Mouse (Mus musculus): ENCODE data around the gene Csf2. TPM values are rescaled to one million over a fixed set of nuclear protein-coding genes. Genes with fewer than 3 reads are reported as not detected.

Csf2 gene
- total RNA-seq, 1 experiment, result not detected

DNA sequence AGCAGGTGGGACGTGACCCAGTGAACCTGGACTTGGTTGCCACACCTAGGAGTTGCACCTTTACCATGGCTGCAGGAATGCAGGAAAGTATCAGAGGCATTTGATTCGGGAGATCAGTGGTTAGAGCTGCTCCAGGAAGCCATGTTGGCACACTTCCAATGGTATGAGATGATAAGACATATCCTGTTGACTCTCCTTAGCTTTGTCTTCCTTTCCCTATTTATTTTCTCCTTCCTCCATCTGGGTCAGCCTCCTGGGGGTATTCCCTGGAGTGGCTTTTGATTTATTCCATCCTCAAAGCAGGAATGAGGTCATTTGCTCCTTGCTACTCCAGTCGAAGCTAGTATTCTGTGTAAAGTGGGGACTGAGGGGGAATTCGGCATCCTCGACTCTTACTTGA lies 42.5 kb downstream of the Csf2 start:
- no peak overlapping the region for H3K4me3 ChIP-seq (ENCODE audit: insufficient read depth in 1 of 2, low read depth in 1 of 2, low read length in 2 of 2, poor library complexity in 1 of 2, severe bottlenecking in 1 of 2)
- H3K27ac ChIP-seq (ENCODE audit: insufficient read depth, low read depth, low read length, poor library complexity, severe bottlenecking), result no peak overlapping the region
- H3K9me3 ChIP-seq (ENCODE audit: control insufficient read depth, insufficient read depth, low read depth, low read length), result no peaks in the 10 kb centered on the region
- H3K36me3 ChIP-seq (ENCODE audit: control insufficient read depth, insufficient read depth, low read length, poor library complexity, severe bottlenecking), result no peaks in the 10 kb centered on the region
- in situ Hi-C loops (cut with MboI; ENCODE audit: low sequenced_read_pairs in 2 of 2, unreplicated experiment in 2 of 2), result no loop called here
- no peak overlapping the region for H3K9ac ChIP-seq (ENCODE audit: insufficient read depth, low read depth, low read length, poor library complexity, severe bottlenecking)
- DNase-seq (ENCODE audit: low read depth, low spot score), result no peak
- TF ChIP-seq ZNF384 (IDR thresholded peaks at IDR 0.05; ENCODE audit: low read depth, low read length) (no peak), ZC3H11A (IDR thresholded peaks at IDR 0.05; ENCODE audit: borderline replicate concordance, low read depth, low read length) (no peak), CHD2 (IDR thresholded peaks at IDR 0.05; ENCODE audit: low read depth, low read length) (no peak), HCFC1 (IDR thresholded peaks at IDR 0.05; ENCODE audit: borderline replicate concordance, insufficient read depth, low read length) (no peak), MAFK (IDR thresholded peaks at IDR 0.05; ENCODE audit: insufficient read depth, low read depth, low read length) (no peak)
- H3K4me1 ChIP-seq (ENCODE audit: control insufficient read depth in 2 of 2, insufficient read depth in 2 of 2, low read length in 2 of 2, poor library complexity in 1 of 2), result peaks cover 0 to 2% of the 10 kb centered on the region in 2 experiments; a peak in 1 of 4 replicates

GRCm38 (mm10) chr11:54205366-54205765 lies 44.1 kb downstream of the Csf2 start:
- H3K9me3 ChIP-seq (ENCODE audit: control insufficient read depth, insufficient read depth, low read depth, low read length), result no peaks in the 10 kb centered on the region
- in situ Hi-C loops (cut with MboI; ENCODE audit: low sequenced_read_pairs in 2 of 2, unreplicated experiment in 2 of 2), result no loop called here
- TF ChIP-seq CHD2 (IDR thresholded peaks at IDR 0.05; ENCODE audit: low read depth, low read length) (no peak), MAFK (IDR thresholded peaks at IDR 0.05; ENCODE audit: insufficient read depth, low read depth, low read length) (no peak), HCFC1 (IDR thresholded peaks at IDR 0.05; ENCODE audit: borderline replicate concordance, insufficient read depth, low read length) (no peak), ZNF384 (IDR thresholded peaks at IDR 0.05; ENCODE audit: low read depth, low read length) (no peak), ZC3H11A (IDR thresholded peaks at IDR 0.05; ENCODE audit: borderline replicate concordance, low read depth, low read length) (no peak)

GRCm38 (mm10) chr11:54204781-54205180 lies 44.7 kb downstream of the Csf2 start:
- H3K36me3 ChIP-seq (ENCODE audit: control insufficient read depth, insufficient read depth, low read length, poor library complexity, severe bottlenecking), result no peaks in the 10 kb centered on the region
- H3K4me3 ChIP-seq (ENCODE audit: insufficient read depth in 1 of 2, low read depth in 1 of 2, low read length in 2 of 2, poor library complexity in 1 of 2, severe bottlenecking in 1 of 2), result no peak overlapping the region
- no peak overlapping the region for H3K9ac ChIP-seq (ENCODE audit: insufficient read depth, low read depth, low read length, poor library complexity, severe bottlenecking)
- peaks cover 0 to 8% of the 10 kb centered on the region in 2 experiments; a peak in 2 of 4 replicates for H3K4me1 ChIP-seq (ENCODE audit: control insufficient read depth in 2 of 2, insufficient read depth in 2 of 2, low read length in 2 of 2, poor library complexity in 1 of 2)
- H3K27ac ChIP-seq (ENCODE audit: insufficient read depth, low read depth, low read length, poor library complexity, severe bottlenecking), result no peak overlapping the region
- no peak for DNase-seq (ENCODE audit: low read depth, low spot score)
- no peaks in the 10 kb centered on the region for H3K9me3 ChIP-seq (ENCODE audit: control insufficient read depth, insufficient read depth, low read depth, low read length)
- in situ Hi-C loops (cut with MboI; ENCODE audit: low sequenced_read_pairs in 2 of 2, unreplicated experiment in 2 of 2), result no loop called here
- TF ChIP-seq HCFC1 (IDR thresholded peaks at IDR 0.05; ENCODE audit: borderline replicate concordance, insufficient read depth, low read length) (no peak), ZC3H11A (IDR thresholded peaks at IDR 0.05; ENCODE audit: borderline replicate concordance, low read depth, low read length) (no peak), MAFK (IDR thresholded peaks at IDR 0.05; ENCODE audit: insufficient read depth, low read depth, low read length) (no peak), ZNF384 (IDR thresholded peaks at IDR 0.05; ENCODE audit: low read depth, low read length) (no peak), CHD2 (IDR thresholded peaks at IDR 0.05; ENCODE audit: low read depth, low read length) (no peak)

More at GRCm38 (mm10) chr11:54205366-54205765, 44.1 kb downstream of the Csf2 start:
- Histone ChIP-seq H3K4me1 (ENCODE audit: control insufficient read depth in 2 of 2, insufficient read depth in 2 of 2, low read length in 2 of 2, poor library complexity in 1 of 2) (peaks cover 0 to 8% of the 10 kb centered on the region in 2 experiments; a peak in 2 of 4 replicates), H3K27ac (ENCODE audit: insufficient read depth, low read depth, low read length, poor library complexity, severe bottlenecking) (no peak overlapping the region), H3K4me3 (ENCODE audit: insufficient read depth in 1 of 2, low read depth in 1 of 2, low read length in 2 of 2, poor library complexity in 1 of 2, severe bottlenecking in 1 of 2) (no peak overlapping the region), H3K36me3 (ENCODE audit: control insufficient read depth, insufficient read depth, low read length, poor library complexity, severe bottlenecking) (no peaks in the 10 kb centered on the region), H3K9ac (ENCODE audit: insufficient read depth, low read depth, low read length, poor library complexity, severe bottlenecking) (no peak overlapping the region)
- DNase-seq (ENCODE audit: low read depth, low spot score), result no peak

GRCm38 (mm10) chr11:54203162-54203561 lies 46.3 kb downstream of the Csf2 start:
- no peaks in the 10 kb centered on the region for H3K36me3 ChIP-seq (ENCODE audit: control insufficient read depth, insufficient read depth, low read length, poor library complexity, severe bottlenecking)
- H3K4me3 ChIP-seq (ENCODE audit: insufficient read depth in 1 of 2, low read depth in 1 of 2, low read length in 2 of 2, poor library complexity in 1 of 2, severe bottlenecking in 1 of 2), result no peak overlapping the region
- peaks cover 0 to 8% of the 10 kb centered on the region in 2 experiments; a peak in 2 of 4 replicates for H3K4me1 ChIP-seq (ENCODE audit: control insufficient read depth in 2 of 2, insufficient read depth in 2 of 2, low read length in 2 of 2, poor library complexity in 1 of 2)
- DNase-seq (ENCODE audit: low read depth, low spot score), result no peak
- in situ Hi-C loops (cut with MboI; ENCODE audit: low sequenced_read_pairs in 2 of 2, unreplicated experiment in 2 of 2), result no loop called here
- H3K9me3 ChIP-seq (ENCODE audit: control insufficient read depth, insufficient read depth, low read depth, low read length), result no peaks in the 10 kb centered on the region
- no peak for TF ChIP-seq ZNF384 (IDR thresholded peaks at IDR 0.05; ENCODE audit: low read depth, low read length)
- TF ChIP-seq ZC3H11A (IDR thresholded peaks at IDR 0.05; ENCODE audit: borderline replicate concordance, low read depth, low read length), result no peak
- TF ChIP-seq MAFK (IDR thresholded peaks at IDR 0.05; ENCODE audit: insufficient read depth, low read depth, low read length), result no peak
- no peak for TF ChIP-seq CHD2 (IDR thresholded peaks at IDR 0.05; ENCODE audit: low read depth, low read length)
- no peak for TF ChIP-seq HCFC1 (IDR thresholded peaks at IDR 0.05; ENCODE audit: borderline replicate concordance, insufficient read depth, low read length)
- H3K9ac ChIP-seq (ENCODE audit: insufficient read depth, low read depth, low read length, poor library complexity, severe bottlenecking), result no peak overlapping the region
- H3K27ac ChIP-seq (ENCODE audit: insufficient read depth, low read depth, low read length, poor library complexity, severe bottlenecking), result no peak overlapping the region
